Mouse (Mus musculus): ENCODE data around the gene Apaf1.

Apaf1 gene

DNA sequence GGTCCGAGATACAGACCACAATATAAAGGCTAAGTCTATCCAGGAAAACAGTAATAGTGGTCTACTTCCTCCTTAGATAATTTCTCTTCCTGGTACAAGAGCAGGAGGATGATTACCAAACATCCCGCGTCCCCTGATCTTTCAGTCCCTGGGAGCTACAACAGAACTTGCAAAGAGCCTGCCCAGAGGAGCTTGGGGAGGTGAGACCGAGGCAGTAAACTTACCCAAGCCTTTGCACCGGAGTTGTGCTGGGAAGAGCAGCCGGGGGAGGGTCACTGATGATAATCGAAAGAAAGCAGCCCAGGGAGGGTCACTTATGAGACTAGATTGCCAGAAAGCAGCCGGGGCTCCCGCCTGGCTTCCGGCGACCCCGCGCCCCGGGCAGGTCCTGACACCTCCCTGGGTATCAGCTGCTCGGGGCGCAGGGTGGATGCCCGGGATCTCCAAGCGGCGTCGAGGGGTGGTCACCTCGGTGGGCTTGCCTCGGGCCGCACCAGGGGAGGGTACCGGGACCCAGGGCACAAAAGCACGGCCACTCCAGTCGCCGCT is 537 bp downstream of the Apaf1 start:
- no peak for DNase-seq (ENCODE audit: low spot score)

GRCm38 (mm10) chr10:91080540-91080939 is 2.0 kb downstream of the Apaf1 start:
- DNase-seq (ENCODE audit: low spot score): no peak

DNA sequence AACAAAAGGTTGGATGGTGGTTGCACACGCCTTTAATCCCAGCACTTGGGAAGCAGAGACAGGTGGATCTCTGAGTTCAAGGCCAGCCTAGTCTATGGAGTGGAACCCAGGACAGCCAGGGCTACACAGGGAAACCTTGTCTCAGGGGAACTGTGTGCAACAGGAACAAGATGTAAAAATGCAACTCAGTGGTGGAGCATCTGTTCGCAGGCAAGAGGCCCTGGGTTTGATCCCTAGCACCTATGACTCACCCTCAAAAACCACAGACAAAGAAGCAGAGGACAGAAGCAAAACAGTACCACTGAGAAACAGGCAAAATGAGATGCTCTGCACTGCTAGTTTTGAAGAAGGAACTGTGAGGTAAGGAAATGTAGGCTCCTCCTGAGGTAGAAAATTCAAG is 5.9 kb downstream of the Apaf1 start:
- DNase-seq (ENCODE audit: low spot score): no peak

DNA sequence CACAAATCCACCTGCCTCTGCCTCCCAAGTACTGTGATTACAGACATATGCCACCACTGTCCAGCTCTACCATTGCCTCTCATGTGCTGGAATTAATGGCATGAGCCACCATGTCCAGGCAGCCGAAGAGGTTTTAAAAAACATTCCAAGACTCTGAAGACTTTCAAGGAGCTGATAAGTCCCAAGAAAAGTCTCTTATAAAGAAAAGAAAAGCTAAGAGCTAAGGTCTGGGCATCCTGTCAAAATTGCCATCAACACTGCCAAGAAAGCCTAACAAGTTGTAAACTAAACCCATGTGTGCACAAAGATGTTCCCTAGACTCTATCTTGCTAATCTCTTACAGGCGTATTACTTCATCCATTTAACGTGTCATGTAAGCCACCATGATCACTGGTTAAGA is 9.2 kb downstream of the Apaf1 start:
- DNase-seq (ENCODE audit: low spot score): peak; percentile 43

DNA sequence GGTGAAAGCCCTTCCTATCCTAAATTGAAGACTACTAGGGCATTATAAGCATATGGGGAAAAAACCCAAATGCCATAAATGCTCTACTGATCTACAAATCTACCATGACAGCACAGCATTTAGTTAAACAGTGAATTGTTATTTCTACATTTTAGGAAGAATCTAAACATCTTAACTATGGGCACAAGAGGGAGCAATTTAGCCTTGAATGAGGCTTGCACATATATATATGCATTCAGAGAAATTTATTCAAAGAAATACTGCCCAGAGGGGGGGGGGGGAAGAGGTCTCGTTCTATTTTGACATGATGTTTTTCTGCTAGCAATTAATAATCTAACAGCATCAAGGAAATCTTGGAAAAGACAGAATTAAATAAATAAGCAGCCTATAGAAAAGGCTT is 10.8 kb downstream of the Apaf1 start:
- no peak for DNase-seq (ENCODE audit: low spot score)

GRCm38 (mm10) chr10:91062355-91062754 is 20.2 kb downstream of the Apaf1 start:
- no peak for DNase-seq (ENCODE audit: low spot score)

GRCm38 (mm10) chr10:91060742-91061141 is 21.8 kb downstream of the Apaf1 start:
- no peak for DNase-seq (ENCODE audit: low spot score)

DNA sequence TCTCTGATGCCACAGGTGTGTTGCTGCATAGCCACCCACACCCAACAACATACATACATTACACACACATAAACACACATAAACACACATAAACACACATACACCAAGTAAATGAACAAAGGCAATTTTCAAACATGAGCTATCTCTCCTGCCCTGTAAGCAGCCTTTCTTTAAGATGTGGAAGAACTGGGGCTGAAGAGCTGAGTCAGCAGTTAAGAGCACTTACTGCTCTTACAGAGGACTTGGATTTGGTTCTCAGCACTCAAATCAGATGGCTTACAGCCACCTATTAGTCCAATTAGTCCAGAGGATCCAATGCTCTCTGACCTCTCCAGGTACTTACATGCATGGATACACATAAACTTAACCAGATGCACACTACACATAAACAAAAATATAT is 29.8 kb downstream of the Apaf1 start:
- DNase-seq (ENCODE audit: low spot score): no peak

DNA sequence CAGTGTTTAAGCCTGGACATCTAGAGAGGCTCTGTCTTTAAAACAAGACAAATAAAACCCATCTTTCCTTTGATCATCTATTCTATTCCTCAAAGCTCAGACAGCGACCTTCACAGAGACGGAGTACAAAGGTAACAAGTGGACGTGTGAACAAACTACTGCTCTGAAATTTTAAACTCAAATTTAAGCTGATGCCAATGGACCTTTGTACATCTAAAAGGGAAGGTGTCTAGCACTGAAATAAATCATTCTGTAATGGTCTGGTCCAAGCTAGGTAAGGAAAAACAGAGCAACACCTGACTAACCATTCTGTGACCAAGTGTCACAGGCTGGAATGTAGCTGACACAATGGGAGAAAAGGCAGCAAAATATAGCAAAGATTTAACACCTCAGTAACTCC is 31.4 kb downstream of the Apaf1 start:
- no peak for DNase-seq (ENCODE audit: low spot score)

DNA sequence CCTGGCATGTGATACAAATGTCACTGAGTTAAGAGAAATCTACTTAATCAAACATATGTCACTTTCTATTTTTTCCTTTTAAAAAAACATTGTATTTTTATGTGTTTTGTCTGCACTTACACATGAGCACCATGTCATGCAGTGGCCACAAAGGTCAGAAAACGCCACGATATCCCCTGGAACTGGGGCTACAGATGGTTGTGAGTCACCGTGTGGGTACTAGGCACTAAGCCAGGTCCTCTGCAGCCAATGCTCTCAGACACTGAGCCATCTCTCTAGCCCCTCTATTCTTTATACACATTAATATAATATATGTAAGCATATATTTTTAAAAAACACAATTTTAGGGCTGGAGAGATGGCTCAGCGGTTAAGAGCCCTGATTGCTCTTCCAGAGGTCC is 32.9 kb downstream of the Apaf1 start:
- no peak for DNase-seq (ENCODE audit: low spot score)

- DNase-seq (ENCODE audit: low spot score): peak; percentile 54
These were observed 48.6 kb downstream of the Apaf1 start for GRCm38 (mm10) chr10:91033942-91034341.

GRCm38 (mm10) chr10:91032399-91032798 is 50.2 kb downstream of the Apaf1 start:
- DNase-seq (ENCODE audit: low spot score): peak; percentile 75

GRCm38 (mm10) chr10:91031176-91031575 is 51.4 kb downstream of the Apaf1 start:
- no peak for DNase-seq (ENCODE audit: low spot score)

GRCm38 (mm10) chr10:91029002-91029539 is 53.5 kb downstream of the Apaf1 start:
- no peak for DNase-seq (ENCODE audit: low spot score)

DNA sequence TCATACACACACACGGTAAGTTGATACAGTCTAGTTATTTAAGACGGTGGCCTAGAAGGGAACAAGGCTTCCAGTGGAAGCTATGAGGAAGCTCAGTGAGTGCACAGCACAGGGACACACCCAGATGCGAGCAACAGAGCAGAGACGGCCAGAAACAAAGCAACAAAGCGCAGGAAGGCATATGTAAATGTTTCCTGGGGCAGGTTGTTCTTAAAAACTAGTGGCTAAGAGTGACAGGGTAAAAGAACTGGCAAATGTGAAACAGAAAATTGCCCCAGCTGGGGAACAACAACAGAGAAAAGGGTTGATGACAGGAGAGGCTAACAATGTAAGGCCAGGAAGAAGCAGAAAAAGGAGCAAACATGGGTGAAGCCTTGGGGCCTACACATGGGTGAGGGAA is 54.6 kb downstream of the Apaf1 start:
- no peak for DNase-seq (ENCODE audit: low spot score)

- DNase-seq (ENCODE audit: low spot score): no peak
These were observed 55.1 kb downstream of the Apaf1 start for GRCm38 (mm10) chr10:91027468-91027867.

DNA sequence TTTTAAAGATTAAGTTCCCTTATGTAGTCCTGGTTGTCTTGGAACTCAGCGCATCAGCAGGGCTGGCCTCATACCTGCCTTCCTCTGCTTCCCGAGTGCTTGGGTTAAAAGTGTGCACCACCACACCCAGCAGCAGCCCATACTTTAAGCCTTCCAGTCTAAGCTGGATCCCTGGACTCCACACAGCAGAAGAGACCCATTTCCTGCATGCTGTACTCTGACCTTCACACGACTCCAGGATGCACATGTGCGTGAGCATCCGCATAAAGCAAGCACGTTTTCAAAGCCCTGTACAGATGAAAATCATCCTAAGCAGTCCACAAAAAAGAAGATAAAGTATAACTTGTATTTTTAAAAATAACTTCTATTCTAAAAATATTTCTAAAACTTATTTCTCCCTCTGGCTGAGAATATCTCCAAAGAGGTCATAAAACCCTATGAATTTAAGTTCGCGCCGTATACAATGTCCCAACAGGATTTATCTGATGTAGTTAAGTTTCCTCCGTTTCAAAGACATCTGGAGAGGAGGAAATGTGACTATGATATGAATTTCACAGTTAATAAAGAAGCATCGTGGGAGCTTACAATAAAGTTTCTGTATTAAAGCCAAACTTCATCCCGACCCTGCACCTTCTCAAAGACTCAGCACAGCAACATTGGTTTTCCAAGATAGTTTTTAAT is 76.6 kb downstream of the Apaf1 start:
- DNase-seq (ENCODE audit: low spot score): no peak

GRCm38 (mm10) chr10:91001421-91001820 is 81.1 kb downstream of the Apaf1 start:
- DNase-seq (ENCODE audit: low spot score): no peak

GRCm38 (mm10) chr10:90999899-91000298 is 82.7 kb downstream of the Apaf1 start:
- no peak for DNase-seq (ENCODE audit: low spot score)

DNA sequence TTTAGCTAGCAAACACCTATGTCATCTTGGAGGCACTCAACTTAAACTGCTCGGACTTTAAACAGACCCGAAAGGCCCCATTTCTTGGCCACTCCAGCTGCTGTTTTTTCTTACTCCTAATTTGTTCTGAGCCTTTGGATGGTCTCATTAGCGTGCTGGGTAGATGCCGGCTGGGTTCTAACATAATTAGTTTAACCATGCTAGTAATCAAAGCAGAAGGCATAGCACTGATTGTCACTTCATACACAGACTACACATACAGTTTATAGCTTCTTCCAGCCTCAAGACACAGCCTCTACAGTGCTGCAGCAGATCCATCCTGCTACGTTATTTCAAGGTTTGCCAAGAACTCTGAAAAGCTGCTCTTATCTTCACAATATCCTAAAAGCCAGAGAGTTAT is 88.7 kb downstream of the Apaf1 start:
- no peak for DNase-seq (ENCODE audit: low spot score)

DNA sequence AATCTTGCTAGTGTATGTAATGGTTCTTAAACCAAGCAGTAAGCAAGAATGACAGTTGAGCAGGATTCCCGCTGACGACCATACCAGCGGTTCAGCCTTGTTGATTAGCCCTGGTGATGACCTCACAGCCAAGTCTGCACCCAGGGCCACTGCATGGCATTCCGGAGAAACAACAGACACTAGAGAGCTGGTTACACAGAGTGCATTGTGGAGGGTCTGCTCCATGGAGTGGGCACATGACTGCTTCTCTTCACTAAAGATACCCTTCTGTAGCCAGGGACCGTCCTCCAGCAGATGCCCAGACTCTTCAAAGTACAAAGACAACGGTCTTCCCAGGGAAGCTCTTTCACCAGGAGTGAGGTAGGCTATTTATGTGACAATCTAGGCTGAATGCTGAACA is 90.3 kb downstream of the Apaf1 start:
- no peak for DNase-seq (ENCODE audit: low spot score)

GRCm38 (mm10) chr10:90990340-90990739 is 92.2 kb downstream of the Apaf1 start:
- no peak for DNase-seq (ENCODE audit: low spot score)

DNA sequence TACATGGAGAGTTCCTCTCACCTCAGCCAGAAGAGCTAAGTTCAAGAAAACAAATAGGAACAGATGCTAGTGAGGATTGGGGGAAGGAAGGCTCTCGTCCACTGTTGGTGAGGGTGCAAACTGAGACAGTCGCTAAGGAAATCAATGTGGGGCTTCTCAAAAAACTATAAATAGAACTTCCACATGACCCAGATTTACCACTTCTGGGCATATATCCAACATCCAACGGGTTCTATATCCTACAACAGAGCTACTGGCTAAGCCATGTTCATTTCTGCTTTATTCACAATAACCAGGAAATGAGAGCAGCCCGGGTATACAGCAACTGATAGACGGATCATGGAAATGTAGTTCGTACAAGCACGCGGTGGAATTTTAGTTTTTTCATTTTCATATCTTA is 99.5 kb downstream of the Apaf1 start:
- DNase-seq (ENCODE audit: low spot score): no peak

DNA sequence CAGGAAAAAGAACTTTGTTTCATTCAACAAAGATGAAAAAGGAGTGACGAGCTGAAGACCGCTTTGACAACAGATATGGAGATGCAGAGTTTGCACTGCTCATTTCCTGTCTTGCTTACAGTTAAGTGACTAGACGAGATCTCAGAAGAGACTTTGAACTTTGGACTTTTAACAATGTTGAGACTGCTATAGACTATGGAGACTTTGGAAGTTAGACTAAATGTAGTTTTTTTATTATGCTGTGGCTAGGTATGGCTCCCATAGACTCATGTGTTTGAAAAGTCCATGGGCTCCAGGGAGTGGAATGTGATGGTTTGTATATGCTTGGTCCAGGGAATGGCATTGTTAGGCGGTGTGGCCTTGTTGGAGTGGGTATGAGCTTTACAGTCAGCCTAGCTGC is 100.8 kb downstream of the Apaf1 start:
- no peak for DNase-seq (ENCODE audit: low spot score)
